Mouse (Mus musculus) hindbrain, embryonic 14.5 days (tissue): ENCODE data around the gene Ppp1r26. TPM values are rescaled to one million over a fixed set of nuclear protein-coding genes. Genes with fewer than 3 reads are reported as not detected.

ENCODE experiments used
- ATAC-seq: fragments of 200-750 bp; cut with Nextera tagmentation; 2 replicates; pipeline ENCODE4 v1.8.0; 2017; ENCODE audit warnings: moderate number of reproducible peaks, mild to moderate bottlenecking, moderate TSS enrichment, moderate library complexity; ENCODE audit not compliant: low FRiP score
- DNase-seq: peaks from one replicate; pipeline ENCODE4 v3.0.0-alpha.2; 2015; ENCODE audit warnings: low spot score
- H3K27ac ChIP-seq: fragments of 300-500 bp; sonication (generic); 2 replicates; pipeline ENCODE4 v1.5.1; 2014; ENCODE audit warnings: mild to moderate bottlenecking, moderate library complexity
- H3K27me3 ChIP-seq: fragments of 300-500 bp; sonication (generic); 2 replicates; pipeline ENCODE4 v1.6.1; 2014; ENCODE audit warnings: mild to moderate bottlenecking, low read length, mixed read lengths; ENCODE audit not compliant: control insufficient read depth, insufficient read depth
- H3K36me3 ChIP-seq: fragments of 300-500 bp; sonication (generic); replicated peaks from 2 replicates; pipeline ENCODE4 v1.6.1; 2014; ENCODE audit not compliant: control insufficient read depth, insufficient read depth
- H3K4me1 ChIP-seq: fragments of 300-500 bp; sonication (generic); replicated peaks from 2 replicates; pipeline ENCODE4 v1.6.1; 2014; ENCODE audit warnings: antibody characterized with exemption, low read length, mixed read lengths; ENCODE audit not compliant: control insufficient read depth, insufficient read depth
- H3K4me2 ChIP-seq: fragments of 300-500 bp; sonication (generic); replicated peaks from 2 replicates; pipeline ENCODE4 v1.6.1; 2014; ENCODE audit warnings: mild to moderate bottlenecking, moderate library complexity
- H3K4me3 ChIP-seq: fragments of 300-500 bp; sonication (generic); replicated peaks from 2 replicates; pipeline ENCODE4 v1.5.1; 2014; ENCODE audit warnings: mild to moderate bottlenecking, low read length
- H3K9ac ChIP-seq: fragments of 300-500 bp; sonication (generic); 2 replicates; pipeline ENCODE4 v1.6.1; 2014
- H3K9me3 ChIP-seq: fragments of 300-500 bp; sonication (generic); 2 replicates; pipeline ENCODE4 v1.6.1; 2016; ENCODE audit warnings: low read length; ENCODE audit not compliant: control insufficient read depth
- WGBS: fragments of 180-500 bp; shearing (Covaris S2); extraction: QIAGEN DNeasy Blood & Tissue Kit; methylation state at CpG from one replicate; pipeline ENCODE4 v1.1.7; 2014; 5-methylcytosine and 5-hydroxymethylcytosine counted together
- polyA plus RNA-seq: library from polyadenylated mRNA; unstranded; fragments of >200 nt; fragmentation: Nextera tagmentation; extraction: Ambion mirVana; gene quantifications from 2 replicates; pipeline ENCODE4 v1.2.1, GENCODE M21; 2014

The Ppp1r26 gene
- polyA plus RNA-seq, 1 experiment from 2014 or later = 15.9 TPM

GRCm38 (mm10) chr2:28504676-28505075, 58.1 kb downstream of the Ppp1r26 start:
- H3K4me1 ChIP-seq = no peaks in the 10 kb centered on the region
- no peaks in the 10 kb centered on the region for H3K9me3 ChIP-seq
- WGBS = 92% methylated on average over 13 of the region's 13 CpGs
- ATAC-seq (no peak), DNase-seq (no peak)
- H3K4me2 ChIP-seq = no peak overlapping the region
- H3K9ac ChIP-seq = no peak overlapping the region
- no peaks in the 10 kb centered on the region for H3K36me3 ChIP-seq
- no peaks in the 10 kb centered on the region for H3K27me3 ChIP-seq
- no peak overlapping the region for H3K4me3 ChIP-seq
- no peak overlapping the region for H3K27ac ChIP-seq

Other genes with a start within 250 kb of the Ppp1r26 start
- 4.0 and 6.2 TPM in 2 replicates for gene 1700007K13Rik, start 19.5 kb downstream of the Ppp1r26 start, polyA plus RNA-seq
- gene Mrps2, start 21.3 kb downstream of the Ppp1r26 start, polyA plus RNA-seq = 49.3 and 51.8 TPM in 2 replicates
- 1.3 and 1.7 TPM in 2 replicates for gene Gbgt1, start 50.1 kb downstream of the Ppp1r26 start, polyA plus RNA-seq
- 0.90 and 2.9 TPM in 2 replicates for gene Gm10134, start 59.3 kb downstream of the Ppp1r26 start, polyA plus RNA-seq
- 92.9 and 95.5 TPM in 2 replicates for gene Ralgds, start 66.3 kb downstream of the Ppp1r26 start, polyA plus RNA-seq
- not detected in 2 replicates for gene Cel, start 116.6 kb downstream of the Ppp1r26 start, polyA plus RNA-seq
- 28.6 and 29.3 TPM in 2 replicates for gene Gtf3c5, start 137.0 kb downstream of the Ppp1r26 start, polyA plus RNA-seq
- gene Gfi1b, start 175.2 kb downstream of the Ppp1r26 start, polyA plus RNA-seq = not detected in 2 replicates
- gene Tsc1, start 194.4 kb downstream of the Ppp1r26 start, polyA plus RNA-seq = 29.2 and 29.4 TPM in 2 replicates